Mouse (Mus musculus) brain, embryonic 14.5 days (tissue): Measurements from ENCODE around the gene Slc25a25.

Experiments
- CTCF ChIP-seq: fragments of 200-500 bp; IDR thresholded peaks from 2 replicates; pipeline ENCODE4 v1.5.1; 2012; ENCODE audit warnings: inconsistent platforms, mild to moderate bottlenecking, moderate library complexity, borderline replicate concordance; ENCODE audit not compliant: insufficient read depth, insufficient read length; ENCODE audit errors: extremely low read depth
- POLR2A ChIP-seq: fragments of 200-500 bp; IDR thresholded peaks from 2 replicates; pipeline ENCODE4 v1.6.1; 2012; ENCODE audit warnings: mild to moderate bottlenecking, inconsistent platforms, borderline replicate concordance; ENCODE audit not compliant: poor library complexity, insufficient read depth, insufficient read length, severe bottlenecking; ENCODE audit errors: extremely low read depth

DNA sequence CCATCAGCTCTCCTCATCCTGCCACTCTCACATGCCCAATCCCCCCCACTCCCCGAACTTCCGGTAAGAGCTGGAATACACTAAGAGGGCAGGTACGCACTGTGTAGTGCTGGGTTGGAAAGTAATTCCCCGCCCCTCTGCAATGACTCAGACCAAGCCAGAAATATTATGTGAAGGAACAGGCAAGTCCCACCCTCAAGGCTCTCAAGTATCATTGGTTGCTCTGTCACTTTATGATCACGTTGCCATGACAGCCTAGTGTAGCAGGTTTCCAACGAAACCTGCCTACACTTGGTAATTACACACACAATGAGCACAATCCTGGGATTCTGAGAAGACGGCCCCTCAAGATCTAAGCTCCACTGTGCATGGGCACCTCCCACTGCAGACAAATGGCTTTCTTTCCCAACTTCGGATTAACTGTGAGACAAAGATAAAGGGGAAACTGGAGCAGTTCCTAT, 23.0 kb downstream of the Slc25a25 start:
- TF ChIP-seq CTCF (no peak), POLR2A (no peak)
